Mouse (Mus musculus): ENCODE data around the gene Atpif1.

Gene Atpif1

DNA sequence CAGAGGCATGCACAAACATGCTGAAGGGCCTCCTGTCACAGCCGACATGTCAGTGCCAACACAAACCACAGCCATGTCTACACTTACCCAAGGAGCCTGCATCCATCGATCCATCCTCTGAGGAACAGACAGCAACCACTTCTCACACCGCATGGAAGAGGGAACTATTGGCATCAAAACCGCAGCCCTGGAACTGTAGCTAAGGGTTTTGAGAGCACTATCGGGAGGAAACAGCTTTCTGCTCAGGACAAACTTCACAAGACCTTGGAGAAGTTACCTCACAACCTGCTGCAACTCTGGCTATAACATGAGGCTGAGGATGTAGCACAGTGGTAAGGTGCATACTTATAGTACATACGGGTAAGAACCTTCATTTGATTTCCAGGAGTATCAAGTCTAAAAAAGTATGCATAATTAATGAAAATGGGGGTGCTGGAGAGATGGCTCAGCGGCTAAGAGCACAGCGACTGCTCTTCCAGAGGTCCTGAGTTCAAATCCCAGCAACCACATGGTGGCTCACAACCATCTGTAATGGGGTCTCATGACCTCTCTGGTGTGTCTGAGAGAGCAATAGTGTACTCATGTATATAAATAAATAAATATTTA lies 5.4 kb downstream of the Atpif1 start:
- DNase-seq (ENCODE audit: low spot score in 2 of 2): no peak

DNA sequence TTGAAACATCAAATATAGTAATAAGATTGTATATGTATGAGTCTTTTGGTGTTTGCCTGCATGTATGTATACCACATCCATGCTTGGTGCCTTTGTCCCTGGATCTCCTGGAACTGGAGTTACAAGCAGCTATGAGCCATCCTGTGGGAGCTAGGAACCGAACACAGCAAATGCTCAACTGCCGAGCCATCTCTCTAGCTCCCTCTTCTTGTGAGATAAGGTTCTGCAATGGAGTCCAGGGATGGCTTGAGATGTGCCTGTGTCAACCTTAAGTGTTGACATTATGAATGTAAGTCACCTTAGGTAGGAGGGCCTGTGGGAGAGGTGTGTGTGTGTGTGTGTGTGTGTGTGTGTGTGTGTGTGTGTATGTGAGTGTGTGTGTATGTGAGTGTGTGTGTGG lies 6.8 kb downstream of the Atpif1 start:
- DNase-seq (ENCODE audit: low spot score in 2 of 2): no peak

DNA sequence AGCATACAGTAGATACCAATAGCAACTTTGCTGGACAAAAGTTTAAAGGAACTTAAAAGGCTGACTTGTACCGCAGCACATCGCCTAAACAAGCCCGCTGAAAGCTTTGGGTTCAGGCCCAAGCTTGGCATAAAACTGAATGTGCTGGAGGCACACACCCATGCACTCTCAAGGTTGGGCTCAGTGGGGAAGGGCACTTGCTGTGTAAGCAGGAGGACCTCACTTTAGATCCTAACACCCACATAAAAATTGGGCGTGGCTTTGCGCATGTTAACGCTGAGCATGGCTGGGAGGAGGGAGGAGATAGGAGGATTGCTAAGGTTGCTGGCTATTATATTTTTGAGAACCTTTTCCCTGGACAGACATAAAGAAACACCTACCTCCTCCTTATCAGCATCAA lies 8.7 kb downstream of the Atpif1 start:
- no peak for DNase-seq (ENCODE audit: low spot score in 2 of 2)

DNA sequence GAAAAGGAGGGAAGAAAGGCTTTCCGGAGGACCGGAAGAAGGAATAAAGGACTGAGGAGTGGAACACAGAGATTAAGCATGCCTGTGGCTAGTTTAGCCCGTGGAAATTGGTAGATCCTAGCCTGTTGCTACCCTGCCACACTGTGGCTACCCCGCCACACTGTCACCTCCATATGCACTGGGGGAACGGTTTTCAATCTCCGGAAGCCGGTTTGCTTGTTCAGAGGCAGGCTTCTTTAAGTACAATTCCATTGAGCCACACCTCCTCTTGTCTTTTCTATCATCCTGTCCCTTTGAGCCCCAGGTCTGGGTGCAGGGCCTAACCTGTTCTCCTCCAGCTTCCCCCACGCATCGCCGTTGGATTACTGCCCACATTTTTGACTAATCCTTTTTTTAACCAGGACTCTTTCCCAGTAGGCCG lies 9.1 kb downstream of the Atpif1 start:
- no peak for DNase-seq (ENCODE audit: low spot score in 2 of 2)

DNA sequence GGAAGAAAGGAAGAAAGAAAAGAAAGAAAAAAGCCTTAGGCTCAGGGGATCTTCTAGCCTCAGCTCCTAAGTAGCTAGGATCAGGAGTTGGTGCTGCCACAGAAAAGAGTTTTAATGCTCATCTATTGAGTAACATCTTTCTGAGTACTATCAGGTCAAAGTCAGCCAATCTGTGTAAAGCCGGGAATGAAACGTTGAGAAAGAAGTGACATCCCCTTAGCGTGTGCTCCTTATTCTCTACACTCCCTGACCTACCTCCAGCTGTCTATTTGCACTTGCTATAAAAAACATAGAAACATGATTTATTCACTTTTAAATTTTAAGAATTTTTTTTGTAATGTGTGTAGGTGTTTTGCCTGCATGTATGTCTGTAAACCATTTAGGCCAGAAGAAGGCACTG lies 14.3 kb downstream of the Atpif1 start:
- no peak for DNase-seq (ENCODE audit: low spot score in 2 of 2)

DNA sequence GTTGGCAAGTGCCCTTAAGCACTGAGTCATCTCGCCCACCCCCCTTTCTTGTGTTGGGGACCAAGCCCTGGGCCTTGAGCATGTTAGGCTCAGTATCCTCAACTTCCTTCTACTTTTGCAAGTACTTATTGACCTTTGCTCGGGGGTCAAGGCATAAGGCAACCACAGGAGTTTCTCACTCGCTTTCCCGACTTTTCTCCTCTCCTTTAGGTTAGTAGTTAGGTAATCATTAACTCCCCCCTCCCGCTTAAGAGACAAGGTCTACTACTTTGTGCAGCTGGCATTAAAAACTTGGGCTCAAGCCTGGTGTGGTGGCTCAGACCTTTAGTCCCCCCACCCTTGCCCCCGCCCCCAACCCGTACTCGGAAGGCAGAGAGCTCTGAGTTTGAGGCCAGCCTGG lies 15.4 kb downstream of the Atpif1 start:
- no peak for DNase-seq (ENCODE audit: low spot score in 2 of 2)

DNA sequence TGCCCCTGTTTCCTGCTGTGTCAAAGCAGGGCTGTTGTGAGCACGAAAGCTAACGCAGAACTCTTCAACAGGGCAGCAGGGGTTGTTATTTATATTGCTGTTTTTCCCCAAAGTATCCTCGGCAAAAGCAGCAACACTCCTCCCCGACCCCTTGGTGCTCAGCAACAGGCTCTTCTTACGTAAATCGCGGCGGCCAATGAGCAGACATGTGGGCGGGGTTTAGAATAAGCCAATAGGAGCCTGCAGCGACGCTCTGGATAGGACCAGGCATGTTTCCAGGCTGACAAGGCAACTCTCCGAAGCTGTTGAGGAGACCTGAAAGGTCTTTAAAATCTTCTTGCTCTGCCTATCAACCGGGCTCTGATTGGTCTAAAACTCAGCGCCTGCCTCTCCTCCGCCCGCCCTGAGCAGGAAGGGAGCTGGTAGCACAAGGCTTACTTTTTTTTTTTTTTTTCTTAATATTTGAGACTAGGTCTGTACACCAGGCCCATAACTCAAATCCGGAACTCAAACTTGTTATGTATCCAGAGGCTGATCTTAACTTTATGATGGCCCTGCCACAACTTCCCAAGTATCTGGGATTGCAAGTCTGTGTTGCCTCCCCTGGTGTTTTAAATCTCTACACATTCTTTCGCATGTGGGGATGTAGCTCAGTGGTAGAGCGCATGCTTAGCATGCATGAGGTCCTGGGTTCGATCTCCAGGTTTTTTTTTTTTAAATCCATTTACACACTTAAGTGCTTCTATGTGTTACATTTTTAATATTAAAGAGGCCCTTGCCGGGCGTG lies 17.9 kb downstream of the Atpif1 start:
- DNase-seq (ENCODE audit: low spot score in 2 of 2): peak; percentile 58 to 77

DNA sequence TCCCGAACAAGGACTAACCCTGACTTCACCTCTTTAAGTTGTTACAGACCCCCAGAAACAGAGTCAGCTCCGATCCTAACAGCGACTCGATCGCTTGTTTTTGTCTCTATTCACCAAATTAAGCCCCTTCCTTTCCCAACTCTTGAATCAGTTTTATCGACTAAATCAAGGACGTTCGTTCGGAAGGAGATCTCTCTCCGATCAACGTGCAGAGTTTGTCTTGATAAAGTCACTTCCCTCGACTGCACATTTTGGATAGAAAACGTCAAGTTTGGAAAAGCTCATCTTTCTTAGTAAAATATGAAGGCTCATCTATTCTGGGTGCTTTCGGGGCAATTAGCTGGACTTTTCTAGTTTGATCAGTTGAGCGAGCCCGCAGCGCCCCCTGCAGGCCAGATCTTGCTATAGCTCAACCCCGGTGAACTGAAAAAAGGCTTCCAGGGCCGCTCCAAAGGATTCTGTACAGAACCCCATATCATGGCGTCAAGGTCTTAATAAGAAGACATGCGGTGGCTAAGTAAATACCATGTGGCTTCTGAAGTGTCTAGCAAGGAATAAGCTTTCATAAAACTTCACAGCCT lies 18.8 kb downstream of the Atpif1 start:
- peak; percentile 74 to 87 for DNase-seq (ENCODE audit: low spot score in 2 of 2)

DNA sequence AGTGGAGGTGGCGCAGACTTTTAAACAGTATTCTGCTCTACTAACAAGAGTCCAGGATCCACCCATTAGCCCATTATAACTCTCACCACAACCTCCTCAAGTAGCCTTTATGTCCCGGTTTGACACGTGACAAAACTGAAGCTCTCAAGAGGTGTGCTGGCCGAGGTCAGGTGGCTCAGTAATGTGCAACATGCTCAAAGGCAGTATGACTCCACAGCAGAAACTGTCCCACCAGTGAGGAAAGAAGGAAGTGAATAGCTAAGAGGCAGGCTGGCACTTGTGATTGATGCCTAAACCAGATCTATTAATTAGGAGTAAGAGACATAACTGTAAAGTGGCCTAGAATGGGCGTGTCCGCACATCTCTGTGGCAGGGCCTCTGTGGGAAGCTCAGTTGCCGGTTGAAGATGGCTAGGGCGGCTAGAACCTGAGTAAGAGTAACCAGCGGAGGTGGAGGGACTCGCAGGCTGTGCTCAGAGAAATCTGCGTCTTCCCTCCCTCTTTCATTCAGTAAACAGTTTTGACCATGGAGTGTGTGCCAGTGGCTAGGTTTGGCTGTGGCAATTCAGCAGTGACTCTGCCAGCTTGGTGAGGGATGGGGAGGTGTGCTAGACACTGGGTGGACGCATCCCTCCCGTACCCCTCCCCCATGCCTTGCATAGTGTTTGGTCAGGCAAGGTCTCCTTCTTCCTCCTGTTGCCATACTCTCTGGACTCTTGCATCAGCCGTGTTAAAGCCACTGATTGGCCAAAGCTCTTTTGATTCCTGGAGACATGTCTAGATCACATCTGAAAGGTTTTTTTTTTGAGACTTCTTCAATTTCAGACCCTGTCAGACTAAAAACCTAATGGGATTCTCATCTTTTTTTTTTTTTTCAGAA lies 19.8 kb downstream of the Atpif1 start:
- no peak for DNase-seq (ENCODE audit: low spot score in 2 of 2)

DNA sequence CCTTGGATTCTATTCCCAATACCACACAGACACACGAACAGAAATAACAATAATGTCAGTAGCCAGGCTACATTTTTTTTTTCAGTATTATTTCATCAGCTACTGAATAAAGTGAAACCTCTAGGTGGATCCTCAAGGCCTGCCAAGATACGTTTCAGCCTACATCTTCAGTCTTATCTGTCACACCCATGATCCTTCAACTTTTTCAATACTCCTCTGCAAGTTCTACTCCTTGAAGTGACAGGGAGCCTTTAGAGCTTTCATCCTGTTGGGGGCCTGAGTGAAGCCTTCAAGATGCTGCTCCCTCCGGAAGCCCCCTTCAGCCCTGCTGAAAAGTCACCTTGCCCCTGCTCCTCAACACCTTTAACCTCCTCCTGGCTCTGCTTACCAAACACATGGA lies 21.4 kb downstream of the Atpif1 start:
- no peak for DNase-seq (ENCODE audit: low spot score in 2 of 2)

DNA sequence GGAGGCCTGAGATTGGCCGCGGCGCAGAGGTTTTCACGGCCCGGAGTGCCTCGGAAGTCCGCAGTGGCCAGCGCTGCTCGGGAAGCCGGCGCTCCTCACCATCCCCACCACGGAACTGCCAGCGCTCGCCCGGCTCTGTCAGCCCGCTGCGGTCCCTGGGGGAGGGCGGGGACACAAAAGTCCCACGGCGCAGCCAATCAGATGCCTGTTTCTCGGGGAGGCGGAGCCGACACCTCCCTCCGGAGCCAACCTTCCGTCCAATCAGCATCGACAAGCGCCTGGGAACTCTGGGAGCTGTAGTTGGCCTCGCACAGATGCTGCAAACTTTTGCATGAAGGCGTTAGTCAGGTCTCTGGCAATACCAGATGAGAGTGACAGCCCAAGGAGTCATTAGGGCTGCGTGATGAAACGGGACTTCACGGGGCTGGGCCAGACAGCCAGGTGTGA lies 23.1 kb downstream of the Atpif1 start, which contains the start of gene Sesn2:
Gene Sesn2, minus strand, starts transcription at position 150 of the 447 bp plus-strand sequence.
- peak; percentile 90 to 95 for DNase-seq (ENCODE audit: low spot score in 2 of 2)

DNA sequence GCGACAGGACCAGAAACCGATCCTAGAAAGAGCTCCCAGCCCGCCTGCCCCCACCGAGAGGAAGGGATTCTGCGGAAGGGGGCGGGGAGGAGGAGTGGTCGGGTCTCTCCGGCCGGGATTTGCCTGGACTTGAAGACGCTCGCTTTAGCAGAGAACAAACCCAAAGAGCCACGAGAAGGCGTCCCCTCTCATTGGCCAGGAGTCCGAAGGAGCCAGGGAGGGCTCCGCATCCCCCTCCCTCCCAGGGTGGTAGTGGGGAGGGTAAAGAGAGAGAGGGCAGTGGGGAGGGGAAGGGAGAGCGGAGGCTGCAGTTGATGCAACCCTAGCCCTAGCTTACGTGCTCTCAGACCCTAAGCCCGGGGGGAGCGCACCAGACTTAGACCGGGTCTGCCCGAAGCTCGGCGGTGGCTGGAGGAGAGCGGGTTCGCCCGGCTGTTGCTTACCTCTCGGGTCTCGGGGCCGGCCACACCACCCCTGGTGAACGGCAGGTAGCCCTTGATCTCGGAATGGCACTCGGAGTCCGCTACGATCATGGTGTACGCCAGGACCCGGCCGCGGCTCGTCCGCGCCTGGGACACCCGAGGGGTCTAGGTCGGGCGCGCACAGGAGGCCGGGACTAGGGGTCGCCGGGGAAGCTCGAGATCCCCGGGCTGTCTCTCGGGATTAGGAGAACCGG lies 23.7 kb downstream of the Atpif1 start:
- peak; percentile 49 to 65 for DNase-seq (ENCODE audit: low spot score in 2 of 2)

DNA sequence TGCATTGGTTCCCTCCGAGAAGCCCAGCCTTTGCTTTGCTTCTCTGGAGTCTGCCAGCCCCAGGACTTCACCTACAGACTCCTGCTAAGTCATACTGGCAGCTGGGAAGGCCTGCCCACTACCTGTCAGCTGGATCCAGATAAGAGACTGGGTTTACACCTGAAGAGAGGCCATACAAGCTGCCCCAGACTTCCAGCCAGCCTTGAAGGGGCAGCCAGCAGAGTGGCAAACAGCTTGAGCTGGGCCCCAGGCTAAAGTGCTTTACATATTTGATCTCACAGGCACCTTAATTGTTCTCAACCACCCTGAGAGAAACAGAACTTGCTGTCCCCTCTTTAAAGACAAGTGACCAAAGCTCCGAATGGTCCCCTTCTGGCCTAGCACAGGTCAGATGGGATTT lies 26.2 kb downstream of the Atpif1 start:
- DNase-seq (ENCODE audit: low spot score in 2 of 2): no peak

DNA sequence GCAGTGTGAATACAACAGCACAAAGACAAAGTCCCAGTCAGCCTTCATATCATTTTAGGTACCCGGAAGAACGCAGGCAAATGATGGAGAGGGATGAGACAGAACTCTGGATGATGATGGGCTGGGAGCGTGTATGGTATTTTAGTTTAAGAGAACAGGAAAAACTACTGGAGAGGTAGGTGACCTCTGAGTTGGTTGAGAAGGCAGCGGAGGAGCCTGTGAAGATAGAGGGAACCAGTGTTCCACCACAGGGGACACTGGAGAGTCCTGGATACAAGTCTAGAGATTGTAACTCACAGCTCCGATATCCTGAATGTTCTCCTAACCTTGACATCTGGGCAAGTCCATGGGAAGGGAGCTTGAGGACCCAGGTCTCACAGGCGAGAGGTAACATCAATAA lies 27.2 kb downstream of the Atpif1 start:
- DNase-seq (ENCODE audit: low spot score in 2 of 2): no peak

DNA sequence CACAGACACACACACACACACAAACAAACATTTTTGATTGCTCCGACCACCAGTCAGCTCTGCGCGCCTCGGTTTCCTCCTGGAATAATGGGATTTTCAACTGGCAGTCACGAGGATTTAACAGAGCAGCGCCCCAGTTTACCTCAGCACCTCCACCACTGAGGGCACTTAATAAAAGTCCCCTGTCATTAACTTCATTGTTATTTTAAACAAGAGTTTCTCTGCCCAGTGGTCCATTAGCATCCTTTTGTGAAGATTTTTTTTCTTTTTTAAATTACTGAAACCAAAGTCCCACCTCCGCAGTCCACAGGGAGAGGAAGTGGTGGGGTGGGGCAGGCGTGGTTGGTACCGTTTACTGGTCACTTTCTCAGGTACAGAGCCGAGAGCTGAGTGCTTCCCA lies 27.7 kb downstream of the Atpif1 start:
- DNase-seq (ENCODE audit: low spot score in 2 of 2): no peak

DNA sequence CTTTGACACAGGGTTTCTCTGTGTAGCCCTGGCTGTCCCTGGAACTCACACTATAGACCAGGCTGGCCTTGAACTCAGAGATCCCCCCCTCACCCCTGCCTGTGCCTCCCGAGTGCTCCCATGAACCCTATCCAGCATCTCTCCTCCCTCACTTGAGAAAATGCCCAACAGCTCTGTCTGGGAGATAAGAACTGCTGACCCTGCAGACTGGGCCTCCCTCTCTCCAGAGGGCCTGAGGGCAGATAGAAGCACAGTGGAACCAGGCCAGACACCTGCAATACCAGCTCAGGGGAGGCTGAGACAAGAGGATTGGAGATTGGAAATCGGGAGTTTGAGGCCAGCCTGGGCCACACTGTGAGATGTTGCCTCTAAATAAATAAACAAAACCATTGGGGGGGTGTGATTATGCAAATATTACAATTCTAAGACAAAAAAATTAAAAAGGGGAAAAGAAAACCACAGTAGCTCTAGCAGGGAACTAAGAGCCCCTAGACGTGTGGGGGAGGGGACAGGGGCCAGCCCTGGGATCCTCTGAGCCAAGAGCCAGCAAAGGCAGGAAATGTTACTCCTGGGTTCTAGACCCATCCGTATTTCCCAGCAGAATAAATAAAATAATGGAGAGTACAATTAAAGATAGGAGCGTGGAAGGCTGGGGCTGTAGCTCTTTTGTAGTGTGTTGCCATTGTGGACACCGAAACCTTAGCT lies 28.3 kb downstream of the Atpif1 start:
- no peak for DNase-seq (ENCODE audit: low spot score in 2 of 2)

DNA sequence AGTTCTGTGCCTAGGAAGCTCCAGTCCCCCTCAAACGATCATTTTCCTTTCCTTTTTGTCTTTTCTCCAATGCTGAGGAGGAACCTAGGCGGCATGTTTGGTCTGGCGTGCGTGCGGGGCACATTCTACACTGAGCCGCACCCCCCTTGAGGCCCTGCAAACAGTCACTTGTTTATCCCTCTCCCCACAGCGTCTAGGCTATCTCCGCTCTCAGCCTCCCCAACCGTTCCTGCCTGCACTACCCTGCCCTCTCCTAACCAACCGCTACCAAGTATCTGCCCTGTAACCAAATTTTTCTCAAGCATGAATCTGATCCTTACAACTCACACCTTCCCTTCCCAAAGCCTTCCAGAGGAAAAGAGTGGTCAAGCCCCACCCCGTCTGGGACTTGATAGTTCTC lies 30.1 kb downstream of the Atpif1 start:
- DNase-seq (ENCODE audit: low spot score in 2 of 2): no peak

DNA sequence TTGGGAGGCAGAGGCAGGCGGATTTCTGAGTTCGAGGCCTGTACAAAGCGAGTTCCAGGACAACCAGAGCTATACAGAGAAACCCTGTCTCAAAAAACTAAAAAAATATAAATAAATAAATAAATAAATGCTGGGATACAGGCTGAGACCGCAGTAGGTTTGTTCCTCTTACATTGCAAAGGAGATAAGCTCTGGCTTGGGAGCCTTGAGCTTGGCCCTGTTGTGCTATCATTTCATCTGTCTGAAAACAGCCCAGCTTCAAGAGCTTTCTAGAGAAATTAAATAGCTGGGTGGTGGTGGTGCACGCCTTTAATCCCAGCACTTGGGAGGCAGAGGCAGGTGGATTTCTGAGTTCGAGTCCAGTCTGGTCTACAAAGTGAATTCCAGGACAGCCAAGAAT lies 31.8 kb downstream of the Atpif1 start:
- DNase-seq (ENCODE audit: low spot score in 2 of 2): no peak

DNA sequence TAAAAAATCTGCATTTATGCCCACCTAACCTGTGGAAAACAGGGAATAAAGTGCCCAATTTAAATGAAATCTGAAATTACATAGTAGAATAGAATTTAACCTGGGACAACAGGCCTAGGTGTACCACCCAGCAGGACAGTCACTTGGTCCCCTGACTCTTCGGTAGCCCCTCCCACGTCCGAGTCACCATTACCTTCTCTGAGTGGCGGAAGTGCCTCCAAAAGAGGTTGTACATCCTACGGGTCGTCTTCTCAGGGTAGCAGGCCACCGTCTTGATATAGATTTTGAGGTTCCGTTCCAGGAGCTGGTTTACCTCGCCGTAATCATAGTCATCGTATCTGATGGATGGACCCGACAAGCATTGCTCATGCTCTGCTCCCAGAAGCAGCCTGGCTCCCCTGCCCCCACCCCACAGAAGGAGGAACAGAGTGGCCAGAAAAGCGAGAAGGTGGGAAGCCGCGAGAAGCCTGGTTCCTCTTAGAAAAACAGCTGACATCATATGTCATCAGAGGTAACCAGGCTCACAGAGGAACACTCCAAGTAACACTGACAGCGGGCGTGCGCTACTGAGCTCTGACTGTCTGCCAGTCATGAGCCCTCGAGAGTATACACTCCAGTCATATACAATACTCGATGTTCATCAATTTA lies 39.1 kb downstream of the Atpif1 start:
- no peak for DNase-seq (ENCODE audit: low spot score in 2 of 2)
